Mouse (Mus musculus) MEL (cell line): ENCODE data around the gene Spint2. TPM values are rescaled to one million over a fixed set of nuclear protein-coding genes. Genes with fewer than 3 reads are reported as not detected.

Experiments used
- DNase-seq: peaks from one replicate; pipeline ENCODE4 v3.0.0; 2011; ENCODE audit warnings: low read depth, low spot score
- H3K27ac ChIP-seq: 2 replicates; pipeline ENCODE4 v1.5.1; 2012; ENCODE audit warnings: low read depth, mild to moderate bottlenecking, control low read depth, low read length, moderate library complexity; ENCODE audit not compliant: control insufficient read depth
- H3K27me3 ChIP-seq, 2 experiments: fragments of 150-350 bp in 1 of 2; sonication (generic) in 1 of 2; 2 replicates each; pipeline ENCODE4 v1.6.1; 2012; ENCODE audit warnings: low read length in 2 of 2, mild to moderate bottlenecking in 2 of 2, improper control_type of control experiment in 1 of 2, moderate library complexity in 1 of 2; ENCODE audit not compliant: insufficient read depth in 2 of 2, control insufficient read depth in 1 of 2
- H3K36me3 ChIP-seq, 2 experiments: 2 replicates each; pipeline ENCODE4 v1.6.1; 2012 to 2014; ENCODE audit warnings: low read length in 2 of 2, improper control_type of control experiment in 1 of 2, inconsistent platforms in 1 of 2, mild to moderate bottlenecking in 1 of 2; ENCODE audit not compliant: insufficient read depth in 2 of 2, control insufficient read depth in 1 of 2
- H3K4me1 ChIP-seq, 2 experiments: fragments of 150-350 bp in 1 of 2; sonication (generic) in 1 of 2; 2 replicates each; pipeline ENCODE4 v1.6.1; 2012; ENCODE audit warnings: low read length in 2 of 2, improper control_type of control experiment in 1 of 2, mild to moderate bottlenecking in 1 of 2; ENCODE audit not compliant: insufficient read depth in 2 of 2, control insufficient read depth in 1 of 2
- H3K4me3 ChIP-seq, 2 experiments: fragments of 150-350 bp in 1 of 2; sonication (generic) in 1 of 2; 2 replicates each; pipeline ENCODE4 v1.5.1; 2012; ENCODE audit warnings: low read depth in 2 of 2, low read length in 2 of 2, mild to moderate bottlenecking in 2 of 2, moderate library complexity in 2 of 2, control low read depth in 1 of 2, improper control_type of control experiment in 1 of 2; ENCODE audit not compliant: control insufficient read depth in 1 of 2, insufficient read depth in 1 of 2
- H3K79me2 ChIP-seq: 2 replicates; pipeline ENCODE4 v1.6.1; 2012; ENCODE audit warnings: mild to moderate bottlenecking, low read length, moderate library complexity; ENCODE audit not compliant: control insufficient read depth, poor library complexity, insufficient read depth
- H3K9ac ChIP-seq: 2 replicates; pipeline ENCODE4 v1.6.1; 2012; ENCODE audit warnings: low read depth, mild to moderate bottlenecking, control low read depth, low read length, moderate library complexity; ENCODE audit not compliant: control insufficient read depth, poor library complexity, severe bottlenecking
- H3K9me3 ChIP-seq: fragments of 150-350 bp; sonication (generic); replicated peaks from 2 replicates; pipeline ENCODE4 v1.6.1; 2012; ENCODE audit warnings: mild to moderate bottlenecking, low read length, improper control_type of control experiment, moderate library complexity; ENCODE audit not compliant: insufficient read depth
- BHLHE40 ChIP-seq: IDR thresholded peaks from 2 replicates; pipeline ENCODE4 v1.6.1; 2012; ENCODE audit warnings: low read depth, mild to moderate bottlenecking, inconsistent platforms, low read length, improper control_type of control experiment, borderline replicate concordance
- CHD1 ChIP-seq: IDR thresholded peaks from 2 replicates; pipeline ENCODE4 v1.6.1; 2012; ENCODE audit warnings: low read depth, mild to moderate bottlenecking, inconsistent platforms, low read length, improper control_type of control experiment
- CHD2 ChIP-seq: IDR thresholded peaks from 2 replicates; pipeline ENCODE4 v1.6.1; 2011; ENCODE audit warnings: low read length, improper control_type of control experiment
- ELF1 ChIP-seq: IDR thresholded peaks from 2 replicates; pipeline ENCODE4 v1.6.1; 2014; ENCODE audit warnings: low read depth, mild to moderate bottlenecking, inconsistent platforms, low read length, improper control_type of control experiment, moderate library complexity
- EP300 ChIP-seq, 2 experiments: IDR thresholded peaks; 2 replicates each; pipeline ENCODE4 v1.6.1; 2011; ENCODE audit warnings: improper control_type of control experiment in 2 of 2, low read length in 2 of 2, low read depth in 1 of 2, mild to moderate bottlenecking in 1 of 2
- ETS1 ChIP-seq: IDR thresholded peaks from 2 replicates; pipeline ENCODE4 v1.6.1; 2012; ENCODE audit warnings: low read depth, mild to moderate bottlenecking, inconsistent platforms, low read length, improper control_type of control experiment, moderate library complexity
- GATA1 ChIP-seq: IDR thresholded peaks from 2 replicates; pipeline ENCODE4 v1.6.1; 2011; ENCODE audit warnings: low read depth, low read length, improper control_type of control experiment
- HCFC1 ChIP-seq: IDR thresholded peaks from 2 replicates; pipeline ENCODE4 v1.6.1; 2012; ENCODE audit warnings: low read depth, mild to moderate bottlenecking, inconsistent platforms, low read length, improper control_type of control experiment, moderate library complexity
- KAT2A ChIP-seq: conservative IDR thresholded peaks from 2 replicates; pipeline ENCODE4 v1.6.1; 2012; ENCODE audit warnings: low read depth, low read length, improper control_type of control experiment, inconsistent platforms
- MAFK ChIP-seq: IDR thresholded peaks from 2 replicates; pipeline ENCODE4 v1.6.1; 2011; ENCODE audit warnings: low read depth, mild to moderate bottlenecking, low read length, improper control_type of control experiment, borderline replicate concordance
- MAX ChIP-seq: IDR thresholded peaks from 2 replicates; pipeline ENCODE4 v1.6.1; 2011; ENCODE audit warnings: low read length, improper control_type of control experiment
- MAZ ChIP-seq: IDR thresholded peaks from 2 replicates; pipeline ENCODE4 v1.6.1; 2012; ENCODE audit warnings: low read depth, mild to moderate bottlenecking, inconsistent platforms, low read length, improper control_type of control experiment
- MEF2A ChIP-seq: IDR thresholded peaks from 2 replicates; pipeline ENCODE4 v1.6.1; 2014; ENCODE audit warnings: low read depth, mild to moderate bottlenecking, inconsistent platforms, low read length, improper control_type of control experiment; ENCODE audit not compliant: poor library complexity, insufficient replicate concordance, severe bottlenecking; ENCODE audit errors: extremely low read depth
- MXI1 ChIP-seq: IDR thresholded peaks from 2 replicates; pipeline ENCODE4 v1.6.1; 2011; ENCODE audit warnings: mild to moderate bottlenecking, low read depth, low read length, improper control_type of control experiment
- MYB ChIP-seq: IDR thresholded peaks from 2 replicates; pipeline ENCODE4 v1.6.1; 2011; ENCODE audit warnings: mild to moderate bottlenecking, low read depth, low read length, improper control_type of control experiment
- NELFE ChIP-seq: IDR thresholded peaks from 2 replicates; pipeline ENCODE4 v1.6.1; 2011; ENCODE audit warnings: low read depth, low read length, improper control_type of control experiment
- NRF1 ChIP-seq: IDR thresholded peaks from 2 replicates; pipeline ENCODE4 v1.6.1; 2014; ENCODE audit warnings: low read depth, mild to moderate bottlenecking, inconsistent platforms, low read length, improper control_type of control experiment, moderate library complexity; ENCODE audit not compliant: poor library complexity, insufficient read depth, severe bottlenecking
- POLR2A ChIP-seq, 2 experiments: IDR thresholded peaks; 2 replicates each; pipeline ENCODE4 v1.6.1; 2011 to 2012; ENCODE audit warnings: low read length in 2 of 2, mild to moderate bottlenecking in 2 of 2, control low read depth in 1 of 2, improper control_type of control experiment in 1 of 2, low read depth in 1 of 2, moderate library complexity in 1 of 2; ENCODE audit not compliant: control insufficient read depth in 1 of 2, insufficient read depth in 1 of 2, poor library complexity in 1 of 2
- POLR2AphosphoS2 ChIP-seq: IDR thresholded peaks from 2 replicates; pipeline ENCODE4 v1.6.1; 2011; ENCODE audit warnings: low read length, improper control_type of control experiment
- POLR2AphosphoS5 ChIP-seq: IDR thresholded peaks from 2 replicates; pipeline ENCODE4 v1.6.1; 2012; ENCODE audit warnings: low read depth, borderline replicate concordance, mild to moderate bottlenecking, inconsistent platforms, low read length, moderate library complexity, mixed read lengths
- RAD21 ChIP-seq: IDR thresholded peaks from 2 replicates; pipeline ENCODE4 v1.6.1; 2011; ENCODE audit warnings: mild to moderate bottlenecking, low read depth, low read length, improper control_type of control experiment
- TAL1 ChIP-seq: IDR thresholded peaks from 2 replicates; pipeline ENCODE4 v1.6.1; 2012; ENCODE audit warnings: mild to moderate bottlenecking, inconsistent platforms, low read length, moderate library complexity, mixed read lengths
- TBP ChIP-seq: IDR thresholded peaks from 2 replicates; pipeline ENCODE4 v1.8.0; 2011; ENCODE audit warnings: low read depth, low read length, improper control_type of control experiment
- USF1 ChIP-seq: IDR thresholded peaks from 2 replicates; pipeline ENCODE4 v1.6.1; 2014; ENCODE audit warnings: low read depth, mild to moderate bottlenecking, inconsistent platforms, low read length, improper control_type of control experiment, moderate library complexity
- USF2 ChIP-seq, 2 experiments: IDR thresholded peaks; 2 replicates each; pipeline ENCODE4 v1.6.1; 2011 to 2012; ENCODE audit warnings: improper control_type of control experiment in 2 of 2, low read length in 2 of 2, borderline replicate concordance in 1 of 2, inconsistent platforms in 1 of 2, low read depth in 1 of 2, mild to moderate bottlenecking in 1 of 2; ENCODE audit not compliant: insufficient read depth in 1 of 2
- ZC3H11A ChIP-seq: IDR thresholded peaks from 2 replicates; pipeline ENCODE4 v1.6.1; 2012; ENCODE audit warnings: low read depth, mild to moderate bottlenecking, inconsistent platforms, low read length, improper control_type of control experiment
- polyA plus RNA-seq, 2 experiments: library from polyadenylated mRNA; stranded (reverse) in 1 of 2; unstranded in 1 of 2; fragments of >175 nt in 1 of 2; fragments of >200 nt in 1 of 2; gene quantifications; 2 replicates each; pipeline versions ENCODE4 v1.2.1 to v1.2.4; 2012; ENCODE audit warnings: low replicate concordance in 2 of 2, low read depth in 1 of 2; ENCODE audit not compliant: insufficient read length in 2 of 2, insufficient read depth in 1 of 2, missing spikeins in 1 of 2
- total RNA-seq: library from RNA; depleted of rRNA; stranded (reverse); fragments of 300-350 nt; gene quantifications from 2 replicates; pipeline ENCODE4 v1.2.3, GENCODE M21; 2012

Spint2 gene
- total and polyA plus RNA-seq, 3 experiments, result 78.1 to 131 TPM; not detected in 1

DNA sequence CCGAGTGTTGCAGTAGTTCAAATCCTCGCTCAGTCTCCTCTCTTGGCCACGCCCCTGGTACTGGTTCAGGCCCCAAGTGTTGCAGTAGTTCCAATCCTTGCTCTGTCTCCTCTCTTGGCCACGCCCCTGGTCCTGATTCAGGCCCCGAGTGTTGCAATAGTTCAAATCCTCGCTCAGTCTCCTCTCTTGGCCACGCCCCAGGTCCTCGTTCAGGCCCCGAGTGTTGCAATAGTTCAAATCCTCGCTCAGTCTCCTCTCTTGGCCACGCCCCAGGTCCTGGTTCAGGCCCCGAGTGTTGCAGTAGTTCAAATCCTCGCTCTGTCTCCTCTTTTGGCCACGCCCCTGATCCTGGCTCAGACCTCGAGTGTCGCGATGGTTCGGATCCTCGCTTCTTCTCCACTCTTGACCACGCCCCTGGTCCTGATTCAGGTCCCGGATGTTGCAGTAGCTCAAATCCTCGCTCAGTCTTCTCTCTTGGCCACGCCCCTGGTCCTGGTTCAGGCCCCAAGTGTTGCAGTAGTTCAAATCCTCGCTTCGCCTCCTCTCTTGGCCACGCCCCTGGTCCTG is 69.4 kb downstream of the Spint2 start:
- Histone ChIP-seq H3K9me3 (no peaks in the 10 kb centered on the region), H3K36me3 (peaks cover 0 to 2% of the 10 kb centered on the region in 2 experiments; a peak in 2 of 4 replicates), H3K4me3 (peak overlapping the region; percentile 52 to 59), H3K27me3 (no peaks in the 10 kb centered on the region), H3K27ac (peak overlapping the region; percentile 50), H3K9ac (peak overlapping the region; percentile 38), H3K79me2 (no peaks in the 10 kb centered on the region), H3K4me1 (peaks cover 1 to 3% of the 10 kb centered on the region in 2 experiments; a peak in 3 of 4 replicates)
- no peak for TF ChIP-seq TBP
- no peak for TF ChIP-seq MAFK
- TF ChIP-seq RAD21, result no peak
- no peak for TF ChIP-seq ZC3H11A
- TF ChIP-seq NRF1, result no peak
- TF ChIP-seq USF2 (IDR thresholded peaks at IDR 0.05; ENCODE audit: borderline replicate concordance in 1 of 2, insufficient read depth in 1 of 2, low read depth in 1 of 2, low read length in 2 of 2), result no peak
- TF ChIP-seq KAT2A, result no peak
- TF ChIP-seq ELF1, result no peak
- no peak for TF ChIP-seq TAL1
- TF ChIP-seq CHD1, result no peak
- TF ChIP-seq ETS1, result no peak
- no peak for TF ChIP-seq POLR2A (IDR thresholded peaks at IDR 0.05; ENCODE audit: control insufficient read depth in 1 of 2, insufficient read depth in 1 of 2, low read depth in 1 of 2, low read length in 2 of 2, poor library complexity in 1 of 2)
- TF ChIP-seq MAZ, result no peak
- no peak for TF ChIP-seq MYB
- TF ChIP-seq MAX, result no peak
- no peak for TF ChIP-seq MXI1
- no peak for TF ChIP-seq BHLHE40
- no peak for TF ChIP-seq POLR2AphosphoS2
- TF ChIP-seq HCFC1, result no peak
- TF ChIP-seq, all 39 proteins: peak for 0
- peak; percentile 75 for DNase-seq

DNA sequence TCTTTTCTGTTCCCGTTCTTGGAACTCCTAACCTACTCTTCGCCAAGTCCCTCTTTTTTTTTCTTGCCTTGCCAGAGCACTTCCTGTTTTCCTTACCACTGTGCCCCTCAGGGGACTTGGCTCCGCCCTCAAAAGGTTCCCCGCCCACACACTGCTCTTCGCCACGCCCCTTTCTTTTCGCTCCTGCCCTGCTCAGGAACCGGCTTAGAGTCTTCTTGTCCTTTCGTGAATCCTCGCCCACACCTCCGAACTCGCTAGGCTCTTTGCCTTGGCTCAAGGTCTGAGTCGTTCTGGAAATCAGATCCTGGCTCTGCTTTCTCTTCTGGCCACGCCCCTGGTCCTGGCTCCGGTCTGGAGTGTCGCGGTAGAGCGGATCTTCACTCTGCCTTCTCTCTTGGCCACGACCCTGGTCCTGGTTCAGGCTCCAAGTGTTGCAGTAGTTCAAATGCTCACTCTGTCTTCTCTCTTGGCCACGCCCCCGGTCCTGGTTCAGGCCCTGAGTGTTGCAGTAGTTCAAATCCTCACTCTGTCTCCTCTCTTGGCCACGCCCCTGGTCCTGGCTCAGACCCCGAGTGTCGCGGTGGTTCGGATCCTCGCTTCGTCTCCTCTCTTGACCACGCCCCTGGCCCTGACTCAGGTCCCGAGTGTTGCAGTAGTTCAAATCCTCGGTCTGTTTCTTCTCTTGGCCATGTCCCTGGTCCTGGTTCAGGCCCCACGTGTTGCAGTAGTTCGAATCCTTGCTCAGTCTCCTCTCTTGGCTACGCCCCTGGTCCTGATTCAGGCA is 70.1 kb downstream of the Spint2 start:
- H3K36me3 ChIP-seq, result peaks cover 0 to 2% of the 10 kb centered on the region in 2 experiments; a peak in 2 of 4 replicates
- peak overlapping the region; percentile 94 for H3K27ac ChIP-seq
- DNase-seq, result peak; percentile 95
- H3K4me1 ChIP-seq, result peaks cover under 1 to 1% of the 10 kb centered on the region in 2 experiments; a peak in 3 of 4 replicates
- H3K27me3 ChIP-seq, result no peaks in the 10 kb centered on the region
- no peaks in the 10 kb centered on the region for H3K79me2 ChIP-seq
- H3K4me3 ChIP-seq, result peak overlapping the region; percentile 52 to 59
- H3K9me3 ChIP-seq, result no peaks in the 10 kb centered on the region
- peak overlapping the region; percentile 48 for H3K9ac ChIP-seq
- TF ChIP-seq POLR2AphosphoS2, result no peak
- no peak for TF ChIP-seq MYB
- no peak for TF ChIP-seq EP300 (IDR thresholded peaks at IDR 0.05; ENCODE audit: low read depth in 1 of 2, low read length in 2 of 2)
- no peak for TF ChIP-seq NRF1
- 0 out of 2 replicates have a peak, but pooled peaks have one; percentile 5 for TF ChIP-seq MEF2A
- no peak for TF ChIP-seq TAL1
- TF ChIP-seq POLR2A (IDR thresholded peaks at IDR 0.05; ENCODE audit: control insufficient read depth in 1 of 2, insufficient read depth in 1 of 2, low read depth in 1 of 2, low read length in 2 of 2, poor library complexity in 1 of 2), result no peak
- no peak for TF ChIP-seq CHD2
- no peak for TF ChIP-seq BHLHE40
- TF ChIP-seq POLR2AphosphoS5, result no peak
- TF ChIP-seq USF1, result peak; percentile 15; the same call in 1 of the 2 replicates
- TF ChIP-seq MAFK, result no peak
- peak; percentile 74; the same call in 1 of the 2 replicates for TF ChIP-seq MXI1
- TF ChIP-seq MAZ, result peak; percentile 67; the same call in 1 of the 2 replicates
- no peak for TF ChIP-seq CHD1
- TF ChIP-seq GATA1, result no peak
- TF ChIP-seq NELFE, result no peak
